In genomic region chrX:96025374-96025773, GRCm38 (mm10) we compare ENCODE assay signal across 15 mouse cellular contexts.
DNase-seq lines count a peak whose midpoint lies in the region; ATAC-seq and TF ChIP-seq lines count a peak whose summit lies in the region.
"Had no signal": no experiment of that assay in that cellular context is flagged by ENCODE, and none has a peak within 500 bp of the region (broad histone marks: within the 10 kb centered on the region; RNA-seq: fewer than 3 reads in every experiment).

No protein-coding gene starts in this region.

- no peaks in the 10 kb centered on the region for H3K9me3 ChIP-seq in heart, embryonic 14.5 days (ENCODE audit: control insufficient read depth, low read length)
- no peaks in the 10 kb centered on the region for H3K9me3 ChIP-seq in liver, embryonic 11.5 days (ENCODE audit: control insufficient read depth, low read length)
- no peaks in the 10 kb centered on the region for H3K9me3 ChIP-seq in hindbrain, embryonic 14.5 days (ENCODE audit: control insufficient read depth, low read length)
- H3K9me3 ChIP-seq: embryonic facial prominence, embryonic 15.5 days; hindbrain, embryonic 10.5 days; limb, embryonic 15.5 days; midbrain, embryonic 10.5 days had no signal

- no peaks in the 10 kb centered on the region for H3K27me3 ChIP-seq in heart, embryonic 14.5 days (ENCODE audit: control insufficient read depth, insufficient read depth, low read length)
- no peaks in the 10 kb centered on the region for H3K27me3 ChIP-seq in liver, adult 2 months (ENCODE audit: control insufficient read depth, insufficient read depth, low read length)
- H3K27me3 ChIP-seq in liver, embryonic 11.5 days (replicated peaks; ENCODE audit: control insufficient read depth, insufficient read depth, low read length): 0 out of 2 replicates have a peak, but pooled peaks cover 3% of the 10 kb centered on the region
- no peaks in the 10 kb centered on the region for H3K27me3 ChIP-seq in hindbrain, embryonic 14.5 days (ENCODE audit: control insufficient read depth, insufficient read depth, low read length)
- H3K27me3 ChIP-seq: embryonic facial prominence, embryonic 15.5 days; limb, embryonic 15.5 days had no signal

- peak overlapping the region; percentile 82 to 94 for H3K27ac ChIP-seq in heart, embryonic 14.5 days (replicated peaks in 1 of 2; ENCODE audit: control insufficient read depth in 1 of 2, insufficient read depth in 1 of 2, low read depth in 2 of 2, low read length in 2 of 2)
- peak overlapping the region; percentile 87 for H3K27ac ChIP-seq in liver, adult 2 months (replicated peaks; ENCODE audit: insufficient read depth, low read depth, low read length)
- no peak overlapping the region for H3K27ac ChIP-seq in liver, embryonic 11.5 days (ENCODE audit: low read depth, low read length)
- H3K27ac ChIP-seq in hindbrain, embryonic 14.5 days: no peak overlapping the region
- H3K27ac ChIP-seq: embryonic facial prominence, embryonic 15.5 days; hindbrain, embryonic 10.5 days; limb, embryonic 15.5 days; midbrain, embryonic 10.5 days had no signal

- no peaks in the 10 kb centered on the region for H3K36me3 ChIP-seq in heart, embryonic 14.5 days (ENCODE audit: control insufficient read depth, insufficient read depth, low read length)
- no peaks in the 10 kb centered on the region for H3K36me3 ChIP-seq in liver, adult 2 months (ENCODE audit: control insufficient read depth, insufficient read depth, low read length)
- H3K36me3 ChIP-seq in liver, embryonic 11.5 days (ENCODE audit: control insufficient read depth, insufficient read depth, low read length): no peaks in the 10 kb centered on the region
- no peaks in the 10 kb centered on the region for H3K36me3 ChIP-seq in hindbrain, embryonic 14.5 days (replicated peaks; ENCODE audit: control insufficient read depth, insufficient read depth)
- H3K36me3 ChIP-seq: embryonic facial prominence, embryonic 15.5 days; hindbrain, embryonic 10.5 days; limb, embryonic 15.5 days; midbrain, embryonic 10.5 days had no signal

- no peak overlapping the region for H3K9ac ChIP-seq in heart, embryonic 14.5 days (ENCODE audit: low read length)
- H3K9ac ChIP-seq in liver, adult 2 months (ENCODE audit: low read depth, low read length): no peak overlapping the region
- H3K9ac ChIP-seq in liver, embryonic 11.5 days (ENCODE audit: low read depth, low read length): no peak overlapping the region
- no peak overlapping the region for H3K9ac ChIP-seq in hindbrain, embryonic 14.5 days
- H3K9ac ChIP-seq: embryonic facial prominence, embryonic 15.5 days; limb, embryonic 15.5 days had no signal

- TF ChIP-seq POLR2A in liver, adult 2 months (IDR thresholded peaks at IDR 0.05; ENCODE audit: extremely low read depth, insufficient read depth, low read length): no peak

- TF ChIP-seq CTCF in liver, adult 2 months (IDR thresholded peaks at IDR 0.05; ENCODE audit: low read depth, low read length): no peak

- WGBS in heart, embryonic 14.5 days: 73% methylated on average over 3 of the region's 3 CpGs
- WGBS in liver, adult 2 months: 82% methylated on average over 3 of the region's 3 CpGs
- WGBS in liver, embryonic 11.5 days: 66% methylated on average over 3 of the region's 3 CpGs
- WGBS in hindbrain, embryonic 14.5 days: 93% methylated on average over 3 of the region's 3 CpGs

- ATAC-seq in heart, embryonic 14.5 days (ENCODE audit: insufficient number of reproducible peaks, insufficient read depth, low FRiP score, low read depth): peak; percentile 66; the same call in 1 of the 2 replicates
- ATAC-seq in liver, embryonic 11.5 days (replicated peaks; ENCODE audit: low FRiP score): no peak
- peak; percentile 43 for ATAC-seq in common myeloid progenitor, adult 5-6 weeks (replicated peaks; ENCODE audit: low read depth, poor library complexity, severe bottlenecking)
- ATAC-seq in erythroid progenitor cell, adult 5-6 weeks (replicated peaks; ENCODE audit: low FRiP score, poor library complexity, severe bottlenecking): no peak
- no peak for ATAC-seq in hindbrain, embryonic 14.5 days (ENCODE audit: low FRiP score)
- ATAC-seq: forebrain, embryonic 14.5 days had no signal

- no peak overlapping the region for H3K4me3 ChIP-seq in heart, embryonic 14.5 days (ENCODE audit: control insufficient read depth in 1 of 2, insufficient read depth in 1 of 2, low read depth in 1 of 2, low read length in 2 of 2)
- H3K4me3 ChIP-seq in liver, adult 2 months (ENCODE audit: insufficient read depth, low read depth, low read length): no peak overlapping the region
- H3K4me3 ChIP-seq in liver, embryonic 11.5 days (ENCODE audit: low read depth, low read length): no peak overlapping the region
- no peak overlapping the region for H3K4me3 ChIP-seq in hindbrain, embryonic 14.5 days (replicated peaks; ENCODE audit: low read length)
- H3K4me3 ChIP-seq: embryonic facial prominence, embryonic 15.5 days; hindbrain, embryonic 10.5 days; limb, embryonic 15.5 days; midbrain, embryonic 10.5 days had no signal

- no peaks in the 10 kb centered on the region for H3K79me2 ChIP-seq in liver, adult 2 months (ENCODE audit: control insufficient read depth, insufficient read depth, low read length)

- no peak for DNase-seq in heart, adult 9 months (ENCODE audit: low spot score in 2 of 2)
- DNase-seq in liver, adult 2 months (ENCODE audit: extremely low read depth, low read depth, low spot score): peak; percentile 4
- no peak for DNase-seq in liver, embryonic 11.5 days (ENCODE audit: low spot score)
- DNase-seq in 416B (ENCODE audit: low read depth): peak; percentile 64
- no peak for DNase-seq in hindbrain, embryonic 14.5 days (ENCODE audit: low spot score)
- DNase-seq: cerebellum, adult 18-20 months; thymus, adult 2 months had no signal

- no peak overlapping the region for H3K4me2 ChIP-seq in heart, embryonic 14.5 days (ENCODE audit: low read length)
- H3K4me2 ChIP-seq in liver, embryonic 11.5 days: no peak overlapping the region
- H3K4me2 ChIP-seq in hindbrain, embryonic 14.5 days (replicated peaks): no peak overlapping the region
- H3K4me2 ChIP-seq: embryonic facial prominence, embryonic 15.5 days; limb, embryonic 15.5 days had no signal

- H3K4me1 ChIP-seq in heart, embryonic 14.5 days (ENCODE audit: control insufficient read depth in 2 of 2, insufficient read depth in 2 of 2, low read length in 2 of 2): peaks cover 0 to 3% of the 10 kb centered on the region in 2 experiments; a peak in 2 of 4 replicates
- H3K4me1 ChIP-seq in liver, adult 2 months (ENCODE audit: control insufficient read depth, insufficient read depth, low read length): no peaks in the 10 kb centered on the region; the same call in 1 of the 2 replicates
- H3K4me1 ChIP-seq in liver, embryonic 11.5 days (replicated peaks; ENCODE audit: control insufficient read depth, insufficient read depth, low read length): no peaks in the 10 kb centered on the region
- no peaks in the 10 kb centered on the region for H3K4me1 ChIP-seq in hindbrain, embryonic 14.5 days (replicated peaks; ENCODE audit: control insufficient read depth, insufficient read depth, low read length)
- H3K4me1 ChIP-seq: embryonic facial prominence, embryonic 15.5 days; hindbrain, embryonic 10.5 days; limb, embryonic 15.5 days; midbrain, embryonic 10.5 days had no signal

Comparison
In these comparisons a context has a peak if more than half of its experiments do, and no peak if none do; other contexts are left out.
1. H3K27ac ChIP-seq: peak in heart, embryonic 14.5 days (2 of 2) and liver, adult 2 months (single experiment); none in liver, embryonic 11.5 days (single experiment) and hindbrain, embryonic 14.5 days (single experiment).
2. DNase-seq: peak in liver, adult 2 months (single experiment) and 416B (single experiment); none in heart, adult 9 months (0 of 2), liver, embryonic 11.5 days (single experiment) and hindbrain, embryonic 14.5 days (single experiment).
3. ATAC-seq: peak in heart, embryonic 14.5 days (single experiment) and common myeloid progenitor, adult 5-6 weeks (single experiment); none in liver, embryonic 11.5 days (single experiment), erythroid progenitor cell, adult 5-6 weeks (single experiment) and hindbrain, embryonic 14.5 days (single experiment).